Mouse (Mus musculus) lung, adult 2 months (tissue): ENCODE data around the gene Jag1.

Source experiments
- CTCF ChIP-seq: fragments of 200-500 bp; IDR thresholded peaks from 2 replicates; pipeline ENCODE4 v1.5.1; 2011; ENCODE audit warnings: mild to moderate bottlenecking, low read length, control low read depth; ENCODE audit not compliant: insufficient read depth
- POLR2A ChIP-seq: fragments of 200-500 bp; IDR thresholded peaks from 2 replicates; pipeline ENCODE4 v1.6.1; 2011; ENCODE audit warnings: low read depth, mild to moderate bottlenecking, control low read depth, low read length, borderline replicate concordance; ENCODE audit errors: extremely low read depth

DNA sequence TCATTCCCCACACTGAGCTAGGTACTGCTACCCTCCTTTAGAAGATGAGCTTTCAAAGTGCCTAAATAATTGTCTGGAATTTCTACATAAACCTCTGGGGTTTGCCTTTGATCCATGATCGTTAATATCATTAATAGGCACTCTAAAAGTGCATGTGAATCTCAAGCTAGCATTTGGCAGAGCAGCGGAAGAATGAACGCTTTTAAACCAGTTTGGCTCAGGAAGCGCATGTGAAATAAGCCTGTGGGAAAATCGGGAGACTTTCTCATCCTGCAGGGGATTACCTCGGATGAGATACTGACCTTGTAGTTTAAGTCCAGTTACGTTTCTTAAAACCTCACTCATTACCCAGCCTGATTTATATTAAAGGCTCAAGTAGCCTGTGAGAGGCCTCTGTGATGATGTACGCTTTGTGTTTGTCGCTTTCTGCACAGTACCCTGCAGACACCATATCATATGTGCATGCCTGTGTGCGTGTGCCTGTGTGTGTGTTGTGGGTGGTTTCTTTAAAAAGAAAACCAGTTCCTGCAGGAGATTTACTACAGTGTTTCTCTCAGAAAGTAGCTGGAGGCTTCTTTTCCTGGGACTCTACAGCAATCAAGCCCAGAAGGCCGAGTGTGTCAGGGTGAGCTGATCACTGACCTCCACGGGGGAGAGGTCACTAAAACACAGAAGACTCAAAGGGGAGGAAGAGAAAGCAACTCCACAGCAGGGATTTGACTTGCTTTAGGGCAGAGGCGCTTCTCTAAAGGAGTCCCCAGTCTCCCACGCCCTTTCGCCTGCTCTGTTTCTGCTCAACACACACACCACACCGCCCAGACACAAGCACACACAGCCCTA lies 42.8 kb downstream of the Jag1 start:
- TF ChIP-seq CTCF = no peak
- no peak for TF ChIP-seq POLR2A
